Mouse (Mus musculus) liver, embryonic 12.5 days (tissue): Measurements from ENCODE around the gene Ranbp17. TPM values are rescaled to one million over a fixed set of nuclear protein-coding genes. Genes with fewer than 3 reads are reported as not detected.

Experiments used
- ATAC-seq: fragments of 200-750 bp; cut with Nextera tagmentation; 2 replicates; pipeline ENCODE4 v1.8.0; 2017; ENCODE audit warnings: moderate number of reproducible peaks, mild to moderate bottlenecking, moderate library complexity
- H3K27ac ChIP-seq: fragments of 300-500 bp; sonication (generic); 2 replicates; pipeline ENCODE4 v1.5.1; 2016; ENCODE audit warnings: mild to moderate bottlenecking
- H3K27me3 ChIP-seq: fragments of 300-500 bp; sonication (generic); replicated peaks from 2 replicates; pipeline ENCODE4 v1.6.1; 2016; ENCODE audit warnings: mild to moderate bottlenecking, moderate library complexity
- H3K36me3 ChIP-seq: fragments of 300-500 bp; sonication (generic); 2 replicates; pipeline ENCODE4 v1.6.1; 2016; ENCODE audit warnings: mild to moderate bottlenecking, moderate library complexity
- H3K4me1 ChIP-seq: fragments of 300-500 bp; sonication (generic); 2 replicates; pipeline ENCODE4 v1.6.1; 2016
- H3K4me2 ChIP-seq: fragments of 300-500 bp; sonication (generic); 2 replicates; pipeline ENCODE4 v1.6.1; 2016; ENCODE audit warnings: mild to moderate bottlenecking, moderate library complexity
- H3K4me3 ChIP-seq: fragments of 300-500 bp; sonication (generic); 2 replicates; pipeline ENCODE4 v1.5.1; 2016; ENCODE audit warnings: mild to moderate bottlenecking, moderate library complexity
- H3K9ac ChIP-seq: fragments of 300-500 bp; sonication (generic); 2 replicates; pipeline ENCODE4 v1.6.1; 2016; ENCODE audit warnings: mild to moderate bottlenecking, moderate library complexity
- H3K9me3 ChIP-seq: fragments of 300-500 bp; sonication (generic); replicated peaks from 2 replicates; pipeline ENCODE4 v1.6.1; 2016; ENCODE audit warnings: mild to moderate bottlenecking, moderate library complexity
- WGBS: fragments of 180-500 bp; shearing (Covaris S2); methylation state at CpG from one replicate; pipeline ENCODE4 v1.1.7; 2016; ENCODE audit not compliant: insufficient replicate concordance; 5-methylcytosine and 5-hydroxymethylcytosine counted together
- polyA plus RNA-seq: library from polyadenylated mRNA; unstranded; fragments of >200 nt; fragmentation: Nextera tagmentation; extraction: Ambion mirVana; gene quantifications from 2 replicates; pipeline ENCODE4 v1.2.1, GENCODE M21; 2016

The Ranbp17 gene
- polyA plus RNA-seq, 1 experiment from 2014 or later: 4.1 TPM

GRCm38 (mm10) chr11:33179802-33180201 lies 333.7 kb downstream of the Ranbp17 start:
- H3K27me3 ChIP-seq: peaks cover 66% of the 10 kb centered on the region
- 49% methylated on average over 1 of the region's 1 CpGs for WGBS

DNA sequence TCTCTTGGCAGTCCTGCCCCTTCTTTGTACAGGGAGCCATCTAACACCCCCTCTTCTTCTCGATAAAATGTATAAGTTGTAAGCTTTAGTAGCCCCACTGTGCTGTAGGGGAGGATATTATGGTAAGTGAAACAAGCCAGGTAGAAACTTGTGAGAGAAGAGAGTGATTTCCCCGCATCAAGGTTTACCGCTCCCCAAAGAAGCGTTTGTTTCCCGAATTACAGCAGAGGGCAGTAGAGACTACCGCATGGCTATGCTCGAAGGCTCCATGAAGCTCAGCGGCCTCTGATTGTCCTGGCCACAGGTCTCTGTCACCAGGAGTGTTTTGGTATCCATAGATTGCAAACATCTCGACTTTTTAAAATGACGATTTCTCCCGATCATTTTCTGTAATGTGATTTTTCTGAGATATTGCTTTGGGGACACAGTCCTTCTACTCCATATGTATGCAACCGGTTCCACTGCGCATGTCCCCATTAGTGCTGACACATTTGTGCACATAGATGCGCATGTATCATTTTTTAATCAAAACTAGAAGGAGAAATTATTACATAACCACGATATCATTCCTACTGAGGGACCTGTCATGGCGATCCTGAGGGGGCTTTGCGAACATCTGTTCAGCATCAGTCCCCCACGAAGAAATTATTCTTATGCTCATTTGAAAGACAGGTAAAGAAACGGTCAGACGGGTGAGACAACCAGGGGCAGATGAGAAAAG lies 336.9 kb downstream of the Ranbp17 start:
- 29% methylated on average over 20 of the region's 20 CpGs for WGBS
- H3K4me1 ChIP-seq: no peaks in the 10 kb centered on the region
- peaks cover 74% of the 10 kb centered on the region for H3K27me3 ChIP-seq
- H3K4me2 ChIP-seq: no peak overlapping the region
- no peaks in the 10 kb centered on the region for H3K9me3 ChIP-seq
- no peak overlapping the region for H3K9ac ChIP-seq
- no peak overlapping the region for H3K4me3 ChIP-seq
- no peaks in the 10 kb centered on the region for H3K36me3 ChIP-seq
- no peak for ATAC-seq
- H3K27ac ChIP-seq: no peak overlapping the region

More at GRCm38 (mm10) chr11:33179802-33180201, 333.7 kb downstream of the Ranbp17 start:
- no peaks in the 10 kb centered on the region for H3K36me3 ChIP-seq
- H3K4me2 ChIP-seq: no peak overlapping the region
- H3K9me3 ChIP-seq: no peaks in the 10 kb centered on the region
- no peak overlapping the region for H3K4me3 ChIP-seq
- H3K9ac ChIP-seq: no peak overlapping the region
- no peak for ATAC-seq
- no peaks in the 10 kb centered on the region for H3K4me1 ChIP-seq
- no peak overlapping the region for H3K27ac ChIP-seq

- WGBS: 38% methylated on average over 2 of the region's 3 CpGs
These were observed 337.8 kb downstream of the Ranbp17 start for GRCm38 (mm10) chr11:33175768-33176167.

GRCm38 (mm10) chr11:33170489-33170888 lies 343.1 kb downstream of the Ranbp17 start:
- 12% methylated on average over 9 of the region's 9 CpGs for WGBS
- ATAC-seq: no peak
- H3K27me3 ChIP-seq: peaks cover 54% of the 10 kb centered on the region

More at GRCm38 (mm10) chr11:33175768-33176167, 337.8 kb downstream of the Ranbp17 start:
- ATAC-seq: no peak
- H3K27ac ChIP-seq: no peak overlapping the region
- no peaks in the 10 kb centered on the region for H3K36me3 ChIP-seq
- no peak overlapping the region for H3K4me3 ChIP-seq
- H3K9ac ChIP-seq: no peak overlapping the region
- no peaks in the 10 kb centered on the region for H3K4me1 ChIP-seq
- H3K27me3 ChIP-seq: peaks cover 72% of the 10 kb centered on the region
- no peak overlapping the region for H3K4me2 ChIP-seq
- no peaks in the 10 kb centered on the region for H3K9me3 ChIP-seq

GRCm38 (mm10) chr11:33162998-33163506 lies 350.5 kb downstream of the Ranbp17 start, which contains the start of gene Npm1:
TSS of gene Npm1 (minus strand) at chr11:33163206.
- Histone ChIP-seq H3K36me3 (peaks cover 34% of the 10 kb centered on the region), H3K4me2 (peak within 1 kb of the TSS; percentile 90), H3K9ac (peak within 1 kb of the TSS; percentile 87), H3K4me3 (peak within 1 kb of the TSS; percentile 76), H3K27me3 (peaks cover 9% of the 10 kb centered on the region), H3K27ac (peak within 1 kb of the TSS; percentile 92), H3K4me1 (peaks cover 34% of the 10 kb centered on the region), H3K9me3 (no peaks in the 10 kb centered on the region)
- 3% methylated on average over 49 of the region's 49 CpGs for WGBS
- peak; percentile 95 for ATAC-seq

More at GRCm38 (mm10) chr11:33170489-33170888, 343.1 kb downstream of the Ranbp17 start:
- Histone ChIP-seq H3K4me3 (no peak overlapping the region), H3K36me3 (no peaks in the 10 kb centered on the region), H3K4me2 (no peak overlapping the region), H3K4me1 (no peaks in the 10 kb centered on the region), H3K9me3 (no peaks in the 10 kb centered on the region), H3K27ac (no peak overlapping the region), H3K9ac (no peak overlapping the region)

GRCm38 (mm10) chr11:33162211-33162997 lies 351.1 kb downstream of the Ranbp17 start:
- peaks cover 41% of the 10 kb centered on the region for H3K36me3 ChIP-seq
- H3K9me3 ChIP-seq: no peaks in the 10 kb centered on the region
- peak overlapping the region; percentile 87 for H3K9ac ChIP-seq
- peaks cover 36% of the 10 kb centered on the region for H3K4me1 ChIP-seq
- peak overlapping the region; percentile 76 for H3K4me3 ChIP-seq
- H3K27ac ChIP-seq: peak overlapping the region; percentile 92
- peak; percentile 48 for ATAC-seq
- peak overlapping the region; percentile 90 for H3K4me2 ChIP-seq
- H3K27me3 ChIP-seq: peaks cover 4% of the 10 kb centered on the region
- 2% methylated on average over 49 of the region's 53 CpGs for WGBS

Other genes starting within 250 kb of the Ranbp17 start
- gene Gm12117, start 237.0 kb downstream of the Ranbp17 start, polyA plus RNA-seq: not detected in 2 replicates
- gene Gabrp, start 65.2 kb upstream of the Ranbp17 start, polyA plus RNA-seq: 0.06 and 0.26 TPM in 2 replicates
- gene D130052B06Rik, start 85.6 kb upstream of the Ranbp17 start, polyA plus RNA-seq: not detected in 2 replicates